Mouse (Mus musculus) midbrain, embryonic 14.5 days (tissue): Measurements from ENCODE around the gene Cadps. TPM values are rescaled to one million over a fixed set of nuclear protein-coding genes. Genes with fewer than 3 reads are reported as not detected.
A peak's percentile ranks its signal among the peaks of the same experiment; 100 is the strongest.

Source experiments
- ATAC-seq: fragments of 200-750 bp; cut with Nextera tagmentation; 2 replicates; pipeline ENCODE4 v1.8.0; 2017; ENCODE audit warnings: moderate number of reproducible peaks, moderate library complexity; ENCODE audit not compliant: low FRiP score, low TSS enrichment
- DNase-seq: peaks from one replicate; pipeline ENCODE4 v3.0.0-alpha.2; 2015
- H3K27ac ChIP-seq: fragments of 300-500 bp; sonication (generic); replicated peaks from 2 replicates; pipeline ENCODE4 v1.5.1; 2014; ENCODE audit warnings: mild to moderate bottlenecking, low read depth, low read length, moderate library complexity
- H3K27me3 ChIP-seq: fragments of 300-500 bp; sonication (generic); 2 replicates; pipeline ENCODE4 v1.6.1; 2014; ENCODE audit warnings: low read length, control low read depth, mixed read lengths; ENCODE audit not compliant: control insufficient read depth, insufficient read depth
- H3K36me3 ChIP-seq: fragments of 300-500 bp; sonication (generic); 2 replicates; pipeline ENCODE4 v1.6.1; 2014; ENCODE audit warnings: low read length, control low read depth; ENCODE audit not compliant: control insufficient read depth, insufficient read depth
- H3K4me1 ChIP-seq: fragments of 300-500 bp; sonication (generic); 2 replicates; pipeline ENCODE4 v1.6.1; 2014; ENCODE audit warnings: mild to moderate bottlenecking, antibody characterized with exemption, low read length, control low read depth; ENCODE audit not compliant: control insufficient read depth, insufficient read depth
- H3K4me2 ChIP-seq: fragments of 300-500 bp; sonication (generic); 2 replicates; pipeline ENCODE4 v1.6.1; 2014; ENCODE audit warnings: mild to moderate bottlenecking, low read length, moderate library complexity
- H3K4me3 ChIP-seq: fragments of 300-500 bp; sonication (generic); replicated peaks from 2 replicates; pipeline ENCODE4 v1.5.1; 2014; ENCODE audit warnings: low read depth, low read length
- H3K9ac ChIP-seq: fragments of 300-500 bp; sonication (generic); replicated peaks from 2 replicates; pipeline ENCODE4 v1.6.1; 2014; ENCODE audit warnings: mild to moderate bottlenecking, low read length, moderate library complexity
- H3K9me3 ChIP-seq: fragments of 300-500 bp; sonication (generic); 2 replicates; pipeline ENCODE4 v1.6.1; 2016; ENCODE audit warnings: low read length, control low read depth, mixed read lengths; ENCODE audit not compliant: control insufficient read depth
- WGBS: fragments of 180-500 bp; shearing (Covaris S2); extraction: QIAGEN DNeasy Blood & Tissue Kit; methylation state at CpG from one replicate; pipeline ENCODE4 v1.1.7; 2014; 5-methylcytosine and 5-hydroxymethylcytosine counted together
- polyA plus RNA-seq: library from polyadenylated mRNA; unstranded; fragments of >200 nt; fragmentation: Nextera tagmentation; extraction: Ambion mirVana; gene quantifications from 2 replicates; pipeline ENCODE4 v1.2.1, GENCODE M21; 2014

The Cadps gene
- polyA plus RNA-seq, 1 experiment from 2014 or later, result 59.7 TPM

DNA sequence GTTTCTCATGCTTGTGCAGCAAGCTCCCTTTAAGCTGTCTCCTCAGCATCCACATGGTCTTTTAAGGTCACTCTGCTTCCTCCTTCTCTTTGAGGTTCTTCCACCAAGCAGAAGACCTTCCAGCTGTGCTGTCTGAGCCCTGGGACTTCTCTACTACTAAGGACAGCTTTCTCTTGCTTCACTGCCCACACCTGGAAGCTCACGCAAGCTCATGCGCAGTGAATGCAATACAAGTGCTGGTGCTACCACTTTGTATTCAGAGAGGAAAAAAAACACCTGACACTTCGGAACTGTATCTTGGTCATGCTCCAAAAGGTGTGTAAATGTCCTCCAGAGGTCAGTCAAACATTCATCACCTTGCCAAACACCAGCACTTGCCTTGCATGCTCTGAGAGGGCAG is 115.5 kb downstream of the Cadps start:
- H3K4me2 ChIP-seq, result no peak overlapping the region
- no peak overlapping the region for H3K4me3 ChIP-seq
- H3K9me3 ChIP-seq, result no peaks in the 10 kb centered on the region
- no peak for ATAC-seq
- H3K4me1 ChIP-seq, result no peaks in the 10 kb centered on the region
- H3K27ac ChIP-seq, result no peak overlapping the region
- DNase-seq, result no peak
- no peak overlapping the region for H3K9ac ChIP-seq
- no peaks in the 10 kb centered on the region for H3K27me3 ChIP-seq
- peaks cover 9% of the 10 kb centered on the region; the same call in 1 of the 2 replicates for H3K36me3 ChIP-seq
- WGBS, result 90% methylated on average over 3 of the region's 3 CpGs

DNA sequence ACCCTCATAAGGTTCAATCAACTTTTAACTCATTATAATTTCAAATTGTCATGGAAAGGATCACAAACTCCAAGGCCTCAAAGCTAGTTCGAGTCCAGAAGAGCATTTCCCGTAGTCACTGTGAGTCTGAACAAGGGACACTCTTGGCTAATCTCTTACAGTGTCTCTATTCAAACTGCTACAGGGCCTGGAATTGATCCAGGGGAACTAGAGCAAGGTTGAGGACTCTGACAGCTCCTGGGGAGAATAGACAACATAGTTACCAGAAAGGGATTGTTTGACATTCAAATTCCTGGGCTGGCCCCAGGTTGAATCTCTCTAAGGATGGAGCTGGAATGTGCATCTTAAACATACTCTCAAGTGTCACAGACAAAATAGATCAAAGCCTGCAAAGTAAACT is 118.4 kb downstream of the Cadps start:
- Histone ChIP-seq H3K4me1 (no peaks in the 10 kb centered on the region), H3K9me3 (no peaks in the 10 kb centered on the region), H3K27ac (no peak overlapping the region), H3K4me3 (no peak overlapping the region), H3K4me2 (no peak overlapping the region), H3K36me3 (peaks cover 9% of the 10 kb centered on the region; the same call in 1 of the 2 replicates), H3K27me3 (no peaks in the 10 kb centered on the region), H3K9ac (no peak overlapping the region)
- 32% methylated on average over 2 of the region's 2 CpGs for WGBS
- ATAC-seq, result no peak
- DNase-seq, result no peak

DNA sequence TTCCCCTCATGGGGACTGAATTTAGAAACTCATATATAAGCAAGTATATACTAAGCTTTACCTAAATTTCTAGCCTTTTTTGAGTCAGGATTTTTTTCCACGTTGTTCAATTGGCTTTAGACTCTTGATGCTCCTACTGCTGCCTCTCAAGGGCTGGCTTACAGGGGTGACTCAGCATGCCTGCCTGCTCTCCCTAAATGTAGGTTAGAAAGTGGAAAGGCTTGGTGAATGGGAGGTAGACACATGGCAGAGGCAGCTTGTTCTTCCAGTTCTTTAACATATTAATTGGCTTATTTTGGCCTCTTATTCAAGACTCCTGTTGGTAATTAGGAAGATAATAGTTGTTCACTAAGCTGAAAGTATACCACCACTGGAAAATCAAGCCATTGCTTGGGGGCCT is 132.7 kb downstream of the Cadps start:
- H3K9me3 ChIP-seq, result no peaks in the 10 kb centered on the region
- no peaks in the 10 kb centered on the region for H3K27me3 ChIP-seq
- no peak overlapping the region for H3K9ac ChIP-seq
- H3K4me2 ChIP-seq, result no peak overlapping the region
- no peak overlapping the region for H3K4me3 ChIP-seq
- DNase-seq, result no peak
- no peaks in the 10 kb centered on the region for H3K36me3 ChIP-seq
- H3K27ac ChIP-seq, result no peak overlapping the region
- ATAC-seq, result no peak
- WGBS, result 32% methylated on average over 1 of the region's 1 CpGs
- no peaks in the 10 kb centered on the region for H3K4me1 ChIP-seq

DNA sequence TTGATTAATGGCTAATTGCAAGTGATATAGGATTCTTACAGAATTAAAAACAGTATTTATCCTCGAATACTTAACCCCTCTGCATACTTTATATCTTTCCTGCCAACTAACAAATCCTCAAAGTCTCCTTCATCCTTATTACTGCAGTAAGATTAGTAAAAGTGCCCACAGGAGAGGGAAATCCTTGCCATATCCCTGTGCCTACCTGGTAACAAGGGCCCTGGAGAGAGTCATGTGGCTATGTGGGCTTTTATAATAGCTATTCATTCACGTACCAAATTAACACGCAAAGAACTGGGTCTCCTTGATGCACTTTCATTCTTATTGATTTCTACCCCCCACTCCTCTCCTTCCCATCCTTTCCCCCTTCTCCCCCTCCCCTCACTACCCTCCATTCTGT is 137.9 kb downstream of the Cadps start:
- ATAC-seq, result no peak
- Histone ChIP-seq H3K27me3 (no peaks in the 10 kb centered on the region), H3K36me3 (no peaks in the 10 kb centered on the region), H3K4me2 (no peak overlapping the region), H3K27ac (no peak overlapping the region), H3K4me3 (no peak overlapping the region), H3K4me1 (0 out of 2 replicates have a peak, but pooled peaks cover 5% of the 10 kb centered on the region), H3K9me3 (no peaks in the 10 kb centered on the region), H3K9ac (no peak overlapping the region)
- peak; percentile 8 for DNase-seq
- WGBS, result 75% methylated on average over 3 of the region's 3 CpGs

DNA sequence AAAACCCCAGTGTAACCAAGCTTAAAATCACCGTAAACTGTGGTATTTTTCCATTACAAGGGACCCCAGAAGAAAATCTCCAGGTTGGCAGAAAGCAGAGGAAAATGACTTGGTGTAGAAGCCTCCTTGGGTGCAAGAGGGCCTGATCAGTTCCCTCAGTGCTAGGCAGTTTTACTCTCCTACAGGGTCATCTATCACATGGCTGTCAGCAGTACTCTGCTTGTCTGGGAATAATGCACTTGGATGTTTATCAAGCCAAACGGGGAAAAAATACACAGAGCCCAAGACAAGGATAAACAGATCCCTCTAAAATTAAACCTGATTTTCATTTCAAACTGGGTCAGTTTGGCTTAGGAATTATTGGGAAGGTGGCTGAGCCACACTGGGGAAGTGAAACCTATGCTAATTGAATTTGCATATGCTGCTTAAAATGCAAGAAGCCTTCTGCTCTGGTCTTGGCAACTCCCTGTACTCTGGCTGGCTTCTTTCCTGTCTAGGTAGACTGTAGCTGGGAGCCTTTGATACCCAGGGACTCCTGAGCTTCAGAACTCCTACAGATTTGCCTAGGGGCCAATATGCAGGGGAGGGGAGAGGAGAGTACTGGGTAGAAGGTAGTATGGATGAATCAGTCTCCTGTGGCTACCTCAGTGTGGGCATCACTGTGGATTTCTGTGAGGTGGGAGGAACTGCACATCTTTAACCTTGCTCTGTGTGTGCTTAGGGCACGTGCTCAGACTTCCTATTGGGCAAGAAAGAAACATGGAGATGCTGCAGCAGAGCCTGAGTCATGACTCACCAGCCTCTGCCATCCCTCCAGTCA is 141.8 kb downstream of the Cadps start:
- H3K4me3 ChIP-seq, result no peak overlapping the region
- H3K9me3 ChIP-seq, result no peaks in the 10 kb centered on the region
- 0 out of 2 replicates have a peak, but pooled peaks cover 5% of the 10 kb centered on the region for H3K4me1 ChIP-seq
- WGBS, result 75% methylated on average over 3 of the region's 3 CpGs
- ATAC-seq (peak; percentile 62; the same call in 1 of the 2 replicates), DNase-seq (peak; percentile 47)
- no peaks in the 10 kb centered on the region for H3K36me3 ChIP-seq
- no peaks in the 10 kb centered on the region for H3K27me3 ChIP-seq
- no peak overlapping the region for H3K9ac ChIP-seq
- peak overlapping the region; percentile 14; the same call in 1 of the 2 replicates for H3K27ac ChIP-seq
- no peak overlapping the region for H3K4me2 ChIP-seq

DNA sequence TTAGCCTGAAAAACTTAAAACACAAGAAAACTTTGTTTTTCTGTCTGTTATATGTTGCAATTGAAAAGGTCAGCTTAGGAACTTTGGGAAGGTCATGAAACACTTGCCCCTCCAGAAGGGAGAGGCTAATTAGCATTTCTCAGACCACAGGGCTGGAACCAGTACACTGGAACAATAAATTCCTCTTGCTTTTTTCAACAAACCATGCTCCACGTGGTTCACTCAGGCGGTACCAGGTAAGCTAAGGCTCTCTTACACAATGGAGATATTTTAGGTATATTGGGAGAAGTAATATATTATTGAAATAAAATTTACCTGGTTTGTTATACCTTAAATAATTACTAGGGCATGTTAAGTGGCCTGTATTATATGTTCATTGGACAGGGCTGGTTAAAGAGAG is 161.4 kb downstream of the Cadps start:
- DNase-seq (no peak), ATAC-seq (no peak)
- H3K27me3 ChIP-seq, result no peaks in the 10 kb centered on the region
- 73% methylated on average over 2 of the region's 2 CpGs for WGBS
- H3K9ac ChIP-seq, result no peak overlapping the region
- H3K27ac ChIP-seq, result no peak overlapping the region
- H3K4me3 ChIP-seq, result no peak overlapping the region
- no peaks in the 10 kb centered on the region for H3K36me3 ChIP-seq
- no peak overlapping the region for H3K4me2 ChIP-seq
- no peaks in the 10 kb centered on the region for H3K9me3 ChIP-seq
- H3K4me1 ChIP-seq, result peaks cover 3% of the 10 kb centered on the region; the same call in 1 of the 2 replicates

DNA sequence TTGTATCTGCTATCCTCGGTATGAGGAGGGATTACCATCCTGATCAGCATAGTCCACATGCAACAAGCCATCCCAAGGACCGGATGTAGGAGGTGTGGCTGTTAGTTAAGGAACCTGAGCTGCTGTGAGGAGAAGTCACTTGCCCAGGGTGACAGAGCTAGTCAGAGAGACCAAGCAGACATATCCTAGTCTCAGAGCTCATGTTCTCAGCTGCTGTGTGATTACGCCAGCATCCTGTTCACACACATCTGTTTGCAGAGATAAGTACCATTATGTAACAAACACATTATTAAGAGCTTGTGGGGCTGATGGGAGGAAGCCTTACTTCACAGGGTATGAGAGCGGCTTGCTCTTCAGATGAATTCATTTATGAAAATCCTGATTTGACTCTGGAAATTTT is 165.5 kb downstream of the Cadps start:
- Histone ChIP-seq H3K27me3 (no peaks in the 10 kb centered on the region), H3K4me3 (no peak overlapping the region), H3K36me3 (no peaks in the 10 kb centered on the region), H3K9ac (no peak overlapping the region), H3K27ac (no peak overlapping the region), H3K4me1 (peaks cover 3% of the 10 kb centered on the region; the same call in 1 of the 2 replicates), H3K9me3 (no peaks in the 10 kb centered on the region), H3K4me2 (no peak overlapping the region)
- DNase-seq, result no peak
- WGBS, result 69% methylated on average over 4 of the region's 4 CpGs
- ATAC-seq, result no peak

DNA sequence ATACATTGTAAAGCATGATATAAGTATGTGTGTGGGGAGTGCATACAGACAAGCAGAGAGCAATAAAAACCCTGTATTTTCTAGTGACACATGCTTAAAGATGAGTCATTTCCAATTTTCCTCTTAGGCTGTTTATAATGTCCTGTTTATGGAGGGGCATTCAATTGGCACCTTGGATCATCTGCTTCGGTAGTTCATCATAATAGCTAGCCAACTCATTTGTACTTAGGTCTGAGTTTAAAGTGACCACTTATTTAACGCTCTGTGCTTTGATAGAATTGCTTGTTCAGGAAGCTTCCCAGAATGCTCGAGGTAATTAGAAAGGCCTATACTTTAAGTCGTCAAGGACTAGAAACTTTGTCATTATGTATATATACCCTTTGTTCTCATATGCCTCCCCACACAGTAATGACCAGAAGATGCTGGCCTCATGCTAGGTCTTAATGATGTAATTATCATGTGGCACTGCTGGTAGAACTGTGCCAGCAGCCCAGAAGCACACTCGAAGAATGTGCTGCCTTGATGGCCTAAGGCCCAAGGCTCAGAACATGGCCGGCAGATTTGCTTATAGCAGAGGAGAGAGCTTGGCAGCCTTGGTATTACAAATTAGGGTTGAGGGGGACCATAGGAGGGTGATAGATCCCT is 179.9 kb downstream of the Cadps start:
- 79% methylated on average over 6 of the region's 6 CpGs for WGBS
- Histone ChIP-seq H3K27ac (no peak overlapping the region), H3K4me3 (no peak overlapping the region), H3K9me3 (no peaks in the 10 kb centered on the region), H3K4me2 (no peak overlapping the region), H3K36me3 (no peaks in the 10 kb centered on the region), H3K27me3 (no peaks in the 10 kb centered on the region), H3K9ac (no peak overlapping the region), H3K4me1 (no peaks in the 10 kb centered on the region)
- DNase-seq, result no peak
- no peak for ATAC-seq

DNA sequence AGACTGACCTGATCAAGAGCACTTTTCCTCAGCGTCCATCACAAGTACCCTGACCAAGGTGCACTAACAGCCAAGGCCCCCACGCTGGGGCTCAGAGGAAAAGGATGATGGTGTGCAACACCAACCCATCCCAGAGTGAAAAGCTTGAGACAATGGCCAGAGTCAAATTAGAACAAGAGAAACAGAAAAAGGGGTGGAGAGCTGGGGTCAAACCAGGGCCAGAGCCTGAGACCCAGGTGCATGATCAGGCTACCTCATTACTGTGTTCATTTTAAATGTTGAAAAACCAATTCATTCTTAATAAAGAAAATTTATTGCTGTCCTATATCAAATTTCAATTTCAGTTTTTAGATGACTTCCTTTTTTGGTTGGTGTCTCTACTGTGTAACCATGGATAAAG is 184.1 kb downstream of the Cadps start:
- Histone ChIP-seq H3K9me3 (no peaks in the 10 kb centered on the region), H3K4me1 (0 out of 2 replicates have a peak, but pooled peaks cover 3% of the 10 kb centered on the region), H3K27ac (no peak overlapping the region), H3K27me3 (no peaks in the 10 kb centered on the region), H3K9ac (no peak overlapping the region), H3K36me3 (no peaks in the 10 kb centered on the region), H3K4me2 (no peak overlapping the region), H3K4me3 (no peak overlapping the region)
- WGBS, result 89% methylated on average over 2 of the region's 2 CpGs
- DNase-seq (no peak), ATAC-seq (no peak)
